In the genomic region with DNA sequence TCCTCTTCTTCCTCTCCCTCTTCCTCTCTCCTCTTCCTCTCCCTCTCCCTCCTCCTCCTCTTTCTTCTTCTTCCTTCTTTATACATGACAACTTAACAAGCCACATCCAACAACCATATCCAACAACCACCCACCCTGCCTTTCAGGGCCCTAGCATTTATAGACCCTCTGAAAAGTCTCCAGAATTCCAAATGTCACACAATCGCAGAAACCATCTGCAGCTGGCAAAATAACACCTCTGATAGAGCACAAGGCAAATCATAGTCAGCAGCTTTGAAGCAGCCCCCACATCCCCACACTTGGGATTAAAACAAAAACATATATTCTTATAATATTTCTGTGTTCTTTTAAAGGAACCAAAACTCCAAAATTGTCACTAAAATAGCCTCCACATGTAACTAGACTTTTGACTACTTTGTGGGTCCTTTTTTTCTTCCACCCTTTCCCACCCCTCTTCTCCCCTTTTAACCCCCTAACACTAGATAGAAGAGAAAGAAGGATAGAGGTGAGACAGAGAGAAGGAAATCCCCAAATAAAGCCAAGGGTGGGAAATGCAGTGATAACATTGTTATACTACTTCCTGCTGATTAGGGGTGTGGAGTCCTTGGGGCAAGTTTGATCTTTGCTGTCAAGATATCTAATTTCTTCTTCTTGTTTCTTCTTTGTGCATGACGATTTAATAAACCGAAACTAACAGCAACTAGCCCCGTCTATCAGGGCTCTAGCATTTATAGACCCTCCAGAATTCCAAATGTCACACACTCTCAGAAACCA, we compare ENCODE assay signal across 13 mouse cellular contexts.
"Had no signal": no experiment of that assay in that cellular context is flagged by ENCODE, and none has a peak within 500 bp of the region (broad histone marks: within the 10 kb centered on the region; RNA-seq: fewer than 3 reads in every experiment).

No protein-coding gene starts in this region.

- ATAC-seq: midbrain, embryonic 13.5 days had no signal

- H3K27me3 ChIP-seq: limb, embryonic 15.5 days; lung, embryonic 15.5 days; stomach, embryonic 15.5 days had no signal

- H3K9ac ChIP-seq: limb, embryonic 15.5 days; lung, embryonic 15.5 days; midbrain, embryonic 13.5 days; stomach, embryonic 15.5 days had no signal

- H3K9me3 ChIP-seq: limb, embryonic 15.5 days; lung, embryonic 15.5 days; midbrain, embryonic 13.5 days; stomach, embryonic 15.5 days had no signal

- H3K36me3 ChIP-seq: limb, embryonic 15.5 days; lung, embryonic 15.5 days; midbrain, embryonic 13.5 days; stomach, embryonic 15.5 days had no signal

- H3K4me3 ChIP-seq: limb, embryonic 15.5 days; lung, embryonic 15.5 days; midbrain, embryonic 13.5 days; stomach, embryonic 15.5 days had no signal

- DNase-seq: kidney, adult 9 months; kidney, postnatal 36 days; layer of hippocampus, adult 9-11 months; layer of hippocampus, postnatal 36 days; lung, postnatal 14 days; right cerebral cortex, postnatal 14 days; thymus, postnatal 36 days had no signal

- H3K4me2 ChIP-seq: limb, embryonic 15.5 days; lung, embryonic 15.5 days; midbrain, embryonic 13.5 days; stomach, embryonic 15.5 days had no signal

- H3K27ac ChIP-seq: kidney, postnatal 0 days; limb, embryonic 15.5 days; lung, embryonic 15.5 days; macrophage; midbrain, embryonic 13.5 days; stomach, embryonic 15.5 days had no signal
